Mouse (Mus musculus) subcutaneous adipose tissue, adult 2 months (tissue): ENCODE measurements around the gene Olfr1100. TPM values are rescaled to one million over a fixed set of nuclear protein-coding genes. Genes with fewer than 3 reads are reported as not detected.

Source experiments
- polyA plus RNA-seq: library from polyadenylated mRNA; depleted of rRNA; stranded (reverse); fragments of >200 nt; gene quantifications from 2 replicates; pipeline ENCODE4 v1.2.3, GENCODE M21; 2012; ENCODE audit warnings: low replicate concordance; rRNA removed

The Olfr1100 gene
- not detected in 2 replicates for polyA plus RNA-seq

DNA sequence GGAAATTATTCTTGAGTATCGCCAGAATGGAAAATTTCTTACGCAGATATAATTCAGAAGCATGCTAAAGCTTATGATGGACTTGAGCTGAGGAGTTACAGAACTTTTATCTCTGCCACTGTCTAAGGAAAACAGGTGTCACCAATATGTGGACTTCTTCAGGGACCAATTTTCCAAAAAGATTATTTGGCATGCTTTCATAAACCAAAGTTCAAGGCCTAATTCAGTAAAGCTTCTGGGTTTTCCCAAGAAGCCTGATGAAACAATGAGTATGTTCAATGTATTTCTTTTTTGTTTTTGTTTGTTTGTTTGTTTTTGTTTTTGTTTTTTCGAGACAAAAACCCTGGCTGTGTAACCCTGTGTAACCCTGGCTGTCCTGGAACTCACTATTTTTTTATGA is at the start of gene Olfr1100:
TSS of gene Olfr1100 (minus strand) at position 101 of the 400 bp plus-strand sequence.

DNA sequence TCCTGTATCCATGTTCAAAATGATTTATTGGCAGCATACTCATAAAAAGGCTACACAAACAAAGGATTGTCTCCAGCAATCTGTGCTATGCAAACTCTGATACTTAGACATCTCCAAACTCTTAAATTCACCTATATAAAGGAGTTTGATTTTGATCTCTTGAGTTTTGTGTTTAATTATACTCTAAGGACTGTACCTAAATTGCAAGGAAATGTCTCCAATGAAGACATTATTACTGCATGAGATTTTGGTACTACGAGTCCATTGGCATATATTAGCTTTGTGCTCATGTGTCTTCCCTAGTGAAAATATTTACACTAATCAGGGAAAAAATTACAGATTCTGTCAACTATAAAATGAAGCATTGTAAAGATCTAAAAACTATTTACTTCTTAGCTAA is 47.2 kb upstream of the Olfr1100 start, which contains the start of gene Olfr1104:
TSS of gene Olfr1104 (minus strand) at position 101 of the 400 bp plus-strand sequence.

DNA sequence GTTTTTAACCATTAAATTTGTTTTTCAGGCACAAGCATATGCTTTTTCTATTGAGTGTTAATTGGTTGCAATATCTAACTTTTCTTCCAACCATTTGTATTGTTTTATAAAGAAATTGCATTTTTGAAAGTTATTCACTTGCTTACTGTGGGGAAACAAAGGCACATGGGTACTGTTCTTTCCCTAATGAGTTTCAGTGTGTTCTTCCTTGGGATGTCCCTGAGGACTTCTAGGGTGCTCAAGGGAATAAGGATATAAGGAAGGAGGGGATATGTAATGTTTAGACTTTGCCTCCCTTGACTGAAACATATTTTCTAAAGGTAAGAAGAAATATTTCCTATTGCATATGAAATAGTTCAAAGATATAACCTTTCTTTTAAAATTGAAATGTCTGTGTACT is 18.3 kb upstream of the Olfr1100 start, which contains the start of gene Olfr1102:
TSS of gene Olfr1102 (plus strand) at position 301 of the 400 bp plus-strand sequence.

DNA sequence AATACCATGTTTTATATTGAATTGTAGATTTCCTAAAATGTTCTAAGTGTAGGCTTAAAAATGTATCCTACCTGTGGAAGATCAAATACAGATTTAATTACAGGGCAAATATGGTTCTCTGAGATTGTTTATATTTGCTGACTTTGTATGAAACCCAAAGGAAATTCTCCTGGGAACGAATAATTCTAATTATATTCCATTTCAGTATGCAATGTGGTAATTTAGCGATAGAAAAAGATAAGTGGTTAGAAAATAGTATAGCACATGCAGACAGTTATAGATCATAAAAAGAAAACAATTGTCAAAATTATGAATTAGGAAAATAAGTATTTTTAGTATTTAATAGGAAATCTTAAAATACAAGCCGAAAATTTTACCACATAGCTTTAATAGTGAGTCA is 11.4 kb upstream of the Olfr1100 start, which contains the start of gene Olfr1101:
TSS of gene Olfr1101 (minus strand) at position 101 of the 400 bp plus-strand sequence.

DNA sequence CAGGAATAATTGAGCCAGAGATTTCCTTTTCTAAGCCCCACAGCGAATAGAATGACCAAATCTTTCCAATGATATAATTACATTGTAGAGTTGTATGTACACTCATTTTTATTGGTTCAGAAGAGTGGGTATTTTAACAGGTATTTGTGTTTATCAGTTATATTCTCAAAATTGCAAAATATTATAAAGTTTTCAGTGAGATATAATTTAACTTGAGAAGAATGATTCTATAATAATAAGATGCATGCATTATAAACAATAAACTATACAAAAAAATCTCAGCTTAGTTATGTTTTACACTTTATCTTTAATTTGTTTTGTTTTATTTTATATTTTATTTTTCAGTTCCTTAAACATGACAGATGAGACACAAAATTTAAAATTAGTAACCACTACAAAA is 19.2 kb downstream of the Olfr1100 start, which contains the start of gene Olfr1099:
TSS of gene Olfr1099 (minus strand) at position 101 of the 400 bp plus-strand sequence.

Other genes with a start within 250 kb of the Olfr1100 start
- gene Olfr1089, start 246.3 kb downstream of the Olfr1100 start, polyA plus RNA-seq = not detected in 2 replicates
- not detected in 2 replicates for gene Olfr1090, start 221.0 kb downstream of the Olfr1100 start, polyA plus RNA-seq
- not detected in 2 replicates for gene Olfr1093, start 197.5 kb downstream of the Olfr1100 start, polyA plus RNA-seq
- gene Olfr141, start 169.9 kb downstream of the Olfr1100 start, polyA plus RNA-seq = not detected in 2 replicates
- gene Olfr1094, start 155.3 kb downstream of the Olfr1100 start, polyA plus RNA-seq = not detected in 2 replicates
- not detected in 2 replicates for gene Olfr1095, start 128.3 kb downstream of the Olfr1100 start, polyA plus RNA-seq
- not detected in 2 replicates for gene Gm13723, start 105.2 kb downstream of the Olfr1100 start, polyA plus RNA-seq
- gene Olfr1097, start 87.7 kb downstream of the Olfr1100 start, polyA plus RNA-seq = not detected in 2 replicates
- not detected in 2 replicates for gene Olfr1098, start 55.4 kb downstream of the Olfr1100 start, polyA plus RNA-seq
- gene Olfr1099, start 19.3 kb downstream of the Olfr1100 start, polyA plus RNA-seq = not detected in 2 replicates
- gene Olfr1101, start 11.3 kb upstream of the Olfr1100 start, polyA plus RNA-seq = not detected in 2 replicates
- gene Olfr1102, start 18.4 kb upstream of the Olfr1100 start, polyA plus RNA-seq = not detected in 2 replicates
- not detected in 2 replicates for gene Olfr1104, start 47.1 kb upstream of the Olfr1100 start, polyA plus RNA-seq
- not detected in 2 replicates for gene Olfr1105, start 56.6 kb upstream of the Olfr1100 start, polyA plus RNA-seq
- not detected in 2 replicates for gene Olfr1106, start 72.3 kb upstream of the Olfr1100 start, polyA plus RNA-seq
- gene Olfr1107, start 95.9 kb upstream of the Olfr1100 start, polyA plus RNA-seq = not detected in 2 replicates
- gene Olfr1109, start 116.1 kb upstream of the Olfr1100 start, polyA plus RNA-seq = not detected in 2 replicates
- not detected in 2 replicates for gene Olfr259, start 134.6 kb upstream of the Olfr1100 start, polyA plus RNA-seq
- gene Olfr1110, start 160.3 kb upstream of the Olfr1100 start, polyA plus RNA-seq = not detected in 2 replicates
- gene Olfr1111, start 172.7 kb upstream of the Olfr1100 start, polyA plus RNA-seq = not detected in 2 replicates
- not detected in 2 replicates for gene Olfr1112, start 207.8 kb upstream of the Olfr1100 start, polyA plus RNA-seq
- not detected in 2 replicates for gene Olfr1113, start 229.0 kb upstream of the Olfr1100 start, polyA plus RNA-seq